Mouse (Mus musculus) olfactory bulb, adult 2 months (tissue): ENCODE results near the gene 4930564D02Rik.

Source experiments
- CTCF ChIP-seq: fragments of 200-500 bp; IDR thresholded peaks from 2 replicates; pipeline ENCODE4 v1.5.1; 2012; ENCODE audit warnings: low read depth, mild to moderate bottlenecking, low read length, moderate library complexity; ENCODE audit not compliant: insufficient read depth
- POLR2A ChIP-seq: fragments of 200-500 bp; IDR thresholded peaks from 2 replicates; pipeline ENCODE4 v1.6.1; 2012; ENCODE audit warnings: mild to moderate bottlenecking, low read depth, low read length, moderate library complexity; ENCODE audit not compliant: insufficient read depth

GRCm38 (mm10) chr3:105017314-105017713 is 49.3 kb upstream of the 4930564D02Rik start:
- no peak for TF ChIP-seq CTCF
- TF ChIP-seq POLR2A: no peak
